Mouse (Mus musculus): ENCODE measurements around the gene St6galnac3.

GRCm38 (mm10) chr3:153457701-153458100 is 267.3 kb downstream of the St6galnac3 start:
- TF ChIP-seq CTCF (IDR thresholded peaks at IDR 0.05; ENCODE audit: borderline replicate concordance, extremely low read depth, insufficient read depth, insufficient read length) (no peak), POLR2A (IDR thresholded peaks at IDR 0.05; ENCODE audit: borderline replicate concordance, extremely low read depth, insufficient read depth, insufficient read length, poor library complexity, severe bottlenecking) (no peak)
